Mouse (Mus musculus) forebrain, embryonic 14.5 days (tissue): ENCODE measurements at regions not wholly inside any gene's neighbourhood (a gene's known extent, or its start where the extent isn't known, plus 50 kb on each side); places are given as distances from the start of the nearest gene placed in this dataset.

ENCODE experiments used
- ATAC-seq: fragments of 200-750 bp; cut with Nextera tagmentation; 2 replicates; pipeline ENCODE4 v1.8.0; 2017; ENCODE audit warnings: mild to moderate bottlenecking, moderate library complexity
- DNase-seq: peaks from one replicate; pipeline ENCODE4 v3.0.0-alpha.2; 2015; ENCODE audit warnings: low spot score
- H3K27ac ChIP-seq: fragments of 300-500 bp; sonication (generic); 2 replicates; pipeline ENCODE4 v1.5.1; 2014; ENCODE audit warnings: low read depth, mild to moderate bottlenecking, control low read depth, low read length, moderate library complexity
- H3K27me3 ChIP-seq: fragments of 300-500 bp; sonication (generic); replicated peaks from 2 replicates; pipeline ENCODE4 v1.6.1; 2014; ENCODE audit warnings: low read length, control low read depth, mixed read lengths; ENCODE audit not compliant: control insufficient read depth, insufficient read depth
- H3K36me3 ChIP-seq: fragments of 300-500 bp; sonication (generic); 2 replicates; pipeline ENCODE4 v1.6.1; 2014; ENCODE audit warnings: low read length, control low read depth; ENCODE audit not compliant: control insufficient read depth, insufficient read depth
- H3K4me1 ChIP-seq: fragments of 300-500 bp; sonication (generic); 2 replicates; pipeline ENCODE4 v1.6.1; 2014; ENCODE audit warnings: antibody characterized with exemption, low read length, control low read depth; ENCODE audit not compliant: control insufficient read depth, insufficient read depth
- H3K4me2 ChIP-seq: fragments of 300-500 bp; sonication (generic); 2 replicates; pipeline ENCODE4 v1.6.1; 2014; ENCODE audit warnings: mild to moderate bottlenecking, control low read depth, low read length
- H3K4me3 ChIP-seq: fragments of 300-500 bp; sonication (generic); 2 replicates; pipeline ENCODE4 v1.5.1; 2014; ENCODE audit warnings: low read depth, low read length, control low read depth
- H3K9ac ChIP-seq: fragments of 300-500 bp; sonication (generic); 2 replicates; pipeline ENCODE4 v1.6.1; 2014; ENCODE audit warnings: mild to moderate bottlenecking, low read length, control low read depth, moderate library complexity
- H3K9me3 ChIP-seq: fragments of 300-500 bp; sonication (generic); replicated peaks from 2 replicates; pipeline ENCODE4 v1.6.1; 2016; ENCODE audit warnings: low read length, control low read depth, mixed read lengths; ENCODE audit not compliant: control insufficient read depth
- WGBS: fragments of 180-500 bp; shearing (Covaris S2); extraction: QIAGEN DNeasy Blood & Tissue Kit; methylation state at CpG from one replicate; pipeline ENCODE4 v1.1.7; 2014; 5-methylcytosine and 5-hydroxymethylcytosine counted together

DNA sequence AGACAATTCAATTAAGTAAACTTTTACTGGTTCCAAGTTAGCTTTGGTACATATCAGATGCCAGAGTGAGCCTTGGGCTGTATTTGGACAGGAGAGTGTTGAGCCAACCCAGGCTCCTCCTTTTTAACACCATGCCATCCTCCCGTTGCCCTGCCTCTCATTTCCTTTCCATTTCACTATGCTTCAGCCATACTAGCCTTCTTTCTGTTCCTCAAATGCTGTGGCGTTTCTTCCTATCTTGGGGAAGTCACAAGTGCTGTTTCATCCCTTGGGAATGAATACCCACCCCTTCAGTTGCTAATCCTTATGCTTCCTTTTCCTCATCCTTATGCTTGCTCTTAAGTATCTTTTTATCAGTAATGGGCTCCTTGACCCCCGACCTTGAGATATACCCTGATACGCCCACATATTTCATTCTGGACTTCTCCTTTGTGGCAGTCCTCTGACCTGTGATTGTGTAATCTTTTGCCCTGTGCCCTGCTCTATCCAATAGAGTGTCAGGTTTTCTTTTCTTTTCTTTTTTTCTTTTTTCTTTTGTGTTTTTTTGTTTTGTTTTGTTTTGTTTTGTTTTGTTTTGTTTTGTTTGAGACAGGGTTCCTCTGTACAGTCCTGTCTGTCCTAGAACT lies 1443.9 kb downstream of the Gsdmc2 start:
- no peak overlapping the region for H3K9ac ChIP-seq
- no peaks in the 10 kb centered on the region for H3K27me3 ChIP-seq
- 83% methylated on average over 4 of the region's 4 CpGs for WGBS
- no peak overlapping the region for H3K4me3 ChIP-seq
- no peak overlapping the region for H3K27ac ChIP-seq
- no peaks in the 10 kb centered on the region for H3K9me3 ChIP-seq
- H3K4me2 ChIP-seq, result no peak overlapping the region
- DNase-seq (no peak), ATAC-seq (no peak)
- no peaks in the 10 kb centered on the region for H3K4me1 ChIP-seq
- H3K36me3 ChIP-seq, result no peaks in the 10 kb centered on the region

DNA sequence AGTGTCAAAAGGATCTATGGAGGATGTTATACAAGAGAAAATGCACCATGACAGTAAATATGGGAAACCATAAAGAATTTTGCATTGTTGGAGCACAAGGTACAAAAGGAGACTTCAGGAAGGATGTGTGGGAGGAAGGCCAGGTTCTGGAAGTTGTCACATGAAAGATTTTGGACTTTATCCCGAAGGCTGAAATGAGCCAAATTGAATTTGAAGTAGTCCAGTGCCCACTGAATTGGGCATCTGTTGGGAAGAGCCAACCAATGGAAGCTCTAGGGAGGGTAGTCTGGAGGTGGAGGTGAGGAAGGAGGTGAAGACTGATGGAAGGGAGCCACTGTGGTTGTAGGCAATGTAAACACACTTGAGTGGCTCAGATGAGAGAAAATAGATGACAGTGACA lies 1445.6 kb downstream of the Gsdmc2 start:
- H3K4me1 ChIP-seq, result no peaks in the 10 kb centered on the region
- ATAC-seq (no peak), DNase-seq (no peak)
- 89% methylated on average over 1 of the region's 1 CpGs for WGBS
- no peak overlapping the region for H3K27ac ChIP-seq
- H3K9ac ChIP-seq, result no peak overlapping the region
- no peaks in the 10 kb centered on the region for H3K9me3 ChIP-seq
- no peak overlapping the region for H3K4me2 ChIP-seq
- H3K27me3 ChIP-seq, result no peaks in the 10 kb centered on the region
- no peaks in the 10 kb centered on the region for H3K36me3 ChIP-seq
- no peak overlapping the region for H3K4me3 ChIP-seq

DNA sequence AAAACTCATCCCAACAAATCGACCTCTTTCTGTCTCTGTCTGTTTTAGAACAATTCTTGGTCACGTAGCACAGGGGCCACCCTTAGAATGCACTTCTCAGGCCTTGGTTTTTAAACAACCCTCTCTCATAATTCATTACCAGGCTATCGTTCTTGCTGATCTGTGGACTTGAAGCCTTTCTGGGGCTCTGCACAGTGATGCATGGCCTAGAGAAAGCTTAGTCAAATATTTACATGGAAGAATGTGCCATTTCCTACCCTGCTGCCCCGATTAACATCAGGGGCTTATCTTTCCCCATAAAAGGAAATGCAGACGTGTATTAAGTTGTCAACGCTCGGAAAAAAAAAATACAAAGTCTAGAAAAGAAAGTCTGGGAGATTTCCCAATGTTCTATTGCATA lies 1448.0 kb downstream of the Gsdmc2 start:
- WGBS, result 83% methylated on average over 7 of the region's 7 CpGs

DNA sequence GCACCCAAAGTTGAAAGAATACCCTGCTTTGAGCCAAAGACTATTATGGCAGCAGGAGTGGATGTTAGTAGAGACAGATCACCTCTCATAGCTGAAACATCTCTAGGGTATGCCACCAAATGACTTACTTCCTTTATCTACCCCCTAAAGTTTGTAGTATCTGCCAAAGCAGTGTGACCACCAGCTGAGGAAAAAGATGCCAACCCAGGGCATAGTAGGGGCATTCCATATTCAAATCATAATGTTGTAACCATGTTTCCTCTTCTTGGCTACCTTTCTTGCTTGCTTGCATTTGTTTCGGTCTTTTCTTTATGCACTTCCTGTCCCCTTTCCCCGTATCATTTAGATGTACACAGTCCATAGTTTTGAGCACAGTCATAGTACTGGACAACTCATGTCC lies 1449.6 kb downstream of the Gsdmc2 start:
- Histone ChIP-seq H3K4me3 (no peak overlapping the region), H3K9me3 (no peaks in the 10 kb centered on the region), H3K36me3 (no peaks in the 10 kb centered on the region), H3K4me2 (no peak overlapping the region), H3K27ac (no peak overlapping the region), H3K4me1 (no peaks in the 10 kb centered on the region), H3K27me3 (no peaks in the 10 kb centered on the region), H3K9ac (no peak overlapping the region)
- no peak for ATAC-seq
- DNase-seq, result no peak
- WGBS, result 95% methylated on average over 2 of the region's 2 CpGs

More for the DNA sequence above, 1448.0 kb downstream of the Gsdmc2 start:
- ATAC-seq (no peak), DNase-seq (no peak)
- Histone ChIP-seq H3K27ac (no peak overlapping the region), H3K9ac (no peak overlapping the region), H3K4me2 (no peak overlapping the region), H3K36me3 (no peaks in the 10 kb centered on the region), H3K4me3 (no peak overlapping the region), H3K27me3 (no peaks in the 10 kb centered on the region), H3K9me3 (no peaks in the 10 kb centered on the region), H3K4me1 (no peaks in the 10 kb centered on the region)

DNA sequence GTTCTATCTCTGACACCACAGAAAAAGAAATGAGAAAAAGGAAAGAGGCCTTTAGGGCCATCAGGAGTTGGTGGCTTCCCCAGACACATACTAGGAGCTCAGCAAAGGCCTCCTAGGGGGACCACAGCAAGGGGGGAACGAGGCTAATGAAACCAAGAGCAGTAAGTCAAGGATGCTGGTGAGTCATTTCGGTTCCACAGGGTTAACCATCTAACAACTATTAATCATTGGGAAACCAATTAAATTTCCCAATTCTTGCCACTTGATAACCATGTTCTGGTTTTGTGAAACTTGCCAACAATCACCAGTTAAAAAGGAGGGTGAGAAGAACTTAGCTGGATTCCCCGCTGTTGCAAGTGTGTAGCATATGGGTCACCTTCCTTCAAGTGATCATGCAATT lies 1451.6 kb downstream of the Gsdmc2 start:
- Histone ChIP-seq H3K4me3 (no peak overlapping the region), H3K9ac (no peak overlapping the region), H3K4me1 (no peaks in the 10 kb centered on the region), H3K27me3 (no peaks in the 10 kb centered on the region), H3K9me3 (no peaks in the 10 kb centered on the region), H3K4me2 (no peak overlapping the region), H3K27ac (no peak overlapping the region), H3K36me3 (no peaks in the 10 kb centered on the region)
- ATAC-seq (no peak), DNase-seq (no peak)
- 83% methylated on average over 3 of the region's 3 CpGs for WGBS

DNA sequence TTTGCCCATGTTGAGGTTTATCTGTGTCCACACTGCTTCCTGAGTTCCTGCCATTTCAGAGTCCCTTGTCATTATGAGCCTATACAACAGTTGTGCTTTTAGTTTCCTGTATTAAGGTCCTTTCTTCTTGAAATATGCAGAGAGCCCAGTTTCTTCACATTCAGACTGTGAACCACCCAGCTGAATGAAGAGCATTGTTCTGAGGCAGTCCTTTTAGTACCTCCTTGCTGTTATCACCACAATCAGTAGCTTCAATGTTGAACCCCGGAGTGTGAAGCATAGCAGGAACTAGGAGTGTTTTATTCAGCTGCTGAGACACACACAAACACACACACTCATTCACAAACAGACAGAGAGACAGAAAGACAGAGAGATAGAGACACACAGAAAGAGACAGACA lies 1452.1 kb downstream of the Gsdmc2 start:
- Histone ChIP-seq H3K4me3 (no peak overlapping the region), H3K36me3 (no peaks in the 10 kb centered on the region), H3K4me2 (no peak overlapping the region), H3K4me1 (no peaks in the 10 kb centered on the region), H3K27ac (no peak overlapping the region), H3K27me3 (no peaks in the 10 kb centered on the region), H3K9ac (no peak overlapping the region), H3K9me3 (no peaks in the 10 kb centered on the region)
- DNase-seq, result no peak
- no peak for ATAC-seq
- WGBS, result 56% methylated on average over 1 of the region's 1 CpGs

DNA sequence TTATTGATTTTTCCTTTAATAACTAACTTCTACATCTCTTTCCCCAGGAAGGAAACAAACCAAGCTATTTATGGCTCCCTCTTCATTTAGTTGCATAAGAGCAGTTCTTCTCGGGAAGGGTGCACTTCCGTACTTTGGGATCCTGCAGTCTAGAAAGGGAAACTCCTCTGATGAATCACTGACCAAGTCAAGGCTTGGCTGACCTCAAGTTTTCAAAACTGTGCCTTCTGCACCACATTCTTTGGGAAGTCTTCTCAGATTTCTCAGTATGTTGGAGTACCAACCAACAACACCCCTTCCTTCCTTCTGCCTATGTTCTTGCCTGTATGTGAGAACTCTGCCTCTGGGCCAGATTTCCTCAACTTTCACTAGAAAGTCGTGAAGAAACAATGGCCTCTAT lies 1452.6 kb downstream of the Gsdmc2 start:
- no peak for DNase-seq
- H3K36me3 ChIP-seq, result no peaks in the 10 kb centered on the region
- H3K27ac ChIP-seq, result no peak overlapping the region
- H3K4me1 ChIP-seq, result no peaks in the 10 kb centered on the region
- H3K9me3 ChIP-seq, result no peaks in the 10 kb centered on the region
- ATAC-seq, result no peak
- no peak overlapping the region for H3K4me2 ChIP-seq
- no peaks in the 10 kb centered on the region for H3K27me3 ChIP-seq
- H3K4me3 ChIP-seq, result no peak overlapping the region
- WGBS, result 80% methylated on average over 3 of the region's 3 CpGs
- H3K9ac ChIP-seq, result no peak overlapping the region

DNA sequence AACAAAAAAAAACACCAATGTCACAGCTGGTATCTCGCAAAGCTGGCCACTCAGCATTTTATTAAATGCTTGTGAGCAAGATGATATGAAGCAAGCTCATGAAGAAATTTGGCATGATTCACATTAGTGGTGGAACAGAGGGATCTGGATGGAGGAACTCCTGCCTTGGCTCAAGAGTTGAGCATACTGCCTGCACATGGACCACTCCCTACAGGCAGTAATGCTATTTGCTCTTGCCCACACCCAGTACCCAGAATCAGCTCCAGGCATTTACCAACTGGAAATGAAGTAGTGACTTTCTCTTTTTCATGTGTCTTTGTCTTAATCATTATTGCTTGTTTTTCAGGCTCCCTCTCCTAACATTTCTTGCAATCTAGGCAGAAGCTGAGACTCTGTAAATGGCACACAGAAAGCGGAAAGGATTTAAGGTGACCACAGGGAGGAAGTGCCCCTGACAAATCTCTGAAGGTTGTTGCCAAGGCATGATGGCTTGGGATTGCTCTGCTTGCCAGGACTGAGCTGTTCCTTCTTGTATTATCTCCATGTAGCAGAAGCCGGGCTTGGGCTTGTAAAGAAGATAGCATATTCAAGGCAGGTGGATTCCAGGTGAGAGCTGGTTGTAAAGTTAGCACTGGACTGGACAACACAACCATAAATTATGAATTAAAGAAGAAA lies 1455.4 kb downstream of the Gsdmc2 start:
- no peaks in the 10 kb centered on the region for H3K27me3 ChIP-seq
- no peaks in the 10 kb centered on the region for H3K4me1 ChIP-seq
- H3K36me3 ChIP-seq, result no peaks in the 10 kb centered on the region
- no peaks in the 10 kb centered on the region for H3K9me3 ChIP-seq
- no peak for ATAC-seq
- H3K4me3 ChIP-seq, result no peak overlapping the region
- WGBS, result 94% methylated on average over 3 of the region's 3 CpGs
- no peak overlapping the region for H3K4me2 ChIP-seq
- DNase-seq, result no peak
- H3K9ac ChIP-seq, result no peak overlapping the region
- H3K27ac ChIP-seq, result no peak overlapping the region

DNA sequence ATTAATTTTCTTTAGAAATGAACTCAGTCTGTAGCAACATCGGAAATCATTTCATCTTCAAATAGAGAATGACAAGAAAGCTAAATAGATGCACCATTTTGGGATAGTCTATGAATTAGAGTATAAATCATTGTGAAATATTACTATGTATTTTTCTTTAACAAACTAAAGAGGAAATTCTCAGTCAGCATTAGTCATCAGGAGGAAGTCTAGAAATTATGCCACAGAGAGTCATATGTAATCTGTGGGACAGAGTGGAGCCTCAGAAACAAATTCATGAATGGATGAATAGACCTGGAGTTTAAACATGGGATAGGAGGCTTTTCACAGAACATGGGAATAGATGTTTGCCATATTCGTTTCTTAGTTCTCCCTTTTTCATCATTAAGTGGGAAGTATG lies 1459.4 kb upstream of the A1bg start:
- Histone ChIP-seq H3K9me3 (no peaks in the 10 kb centered on the region), H3K4me3 (no peak overlapping the region), H3K9ac (no peak overlapping the region), H3K36me3 (no peaks in the 10 kb centered on the region), H3K27me3 (no peaks in the 10 kb centered on the region), H3K4me1 (no peaks in the 10 kb centered on the region), H3K27ac (no peak overlapping the region), H3K4me2 (no peak overlapping the region)
- 95% methylated on average over 2 of the region's 2 CpGs for WGBS
- ATAC-seq, result no peak
- no peak for DNase-seq
